Mouse (Mus musculus) lung, embryonic 16.5 days (tissue): ENCODE results near the gene Rffl. TPM values are rescaled to one million over a fixed set of nuclear protein-coding genes. Genes with fewer than 3 reads are reported as not detected.

Experiments used
- ATAC-seq: fragments of 200-750 bp; cut with Nextera tagmentation; 2 replicates; pipeline ENCODE4 v1.8.0; 2017; ENCODE audit warnings: low read depth, mild to moderate bottlenecking, moderate library complexity
- H3K27ac ChIP-seq: fragments of 300-500 bp; sonication (generic); 2 replicates; pipeline ENCODE4 v1.5.1; 2014; ENCODE audit warnings: mild to moderate bottlenecking, control low read depth, low read length
- H3K27me3 ChIP-seq: fragments of 300-500 bp; sonication (generic); 2 replicates; pipeline ENCODE4 v1.6.1; 2014; ENCODE audit warnings: low read depth, low read length, mixed read lengths; ENCODE audit not compliant: control insufficient read depth, insufficient read depth
- H3K36me3 ChIP-seq: fragments of 300-500 bp; sonication (generic); 2 replicates; pipeline ENCODE4 v1.6.1; 2014; ENCODE audit warnings: low read length; ENCODE audit not compliant: control insufficient read depth, insufficient read depth
- H3K4me1 ChIP-seq: fragments of 300-500 bp; sonication (generic); replicated peaks from 2 replicates; pipeline ENCODE4 v1.6.1; 2014; ENCODE audit warnings: low read length, mixed read lengths; ENCODE audit not compliant: control insufficient read depth, insufficient read depth
- H3K4me2 ChIP-seq: fragments of 300-500 bp; sonication (generic); 2 replicates; pipeline ENCODE4 v1.6.1; 2014; ENCODE audit warnings: low read depth, low read length, control low read depth
- H3K4me3 ChIP-seq: fragments of 300-500 bp; sonication (generic); 2 replicates; pipeline ENCODE4 v1.5.1; 2014; ENCODE audit warnings: mild to moderate bottlenecking, low read length, control low read depth
- H3K9ac ChIP-seq: fragments of 300-500 bp; sonication (generic); 2 replicates; pipeline ENCODE4 v1.6.1; 2014; ENCODE audit warnings: low read length, control low read depth
- H3K9me3 ChIP-seq: fragments of 300-500 bp; sonication (generic); 2 replicates; pipeline ENCODE4 v1.6.1; 2016; ENCODE audit warnings: low read length; ENCODE audit not compliant: control insufficient read depth
- WGBS: fragments of 180-500 bp; shearing (Covaris S2); extraction: QIAGEN DNeasy Blood & Tissue Kit; methylation state at CpG from one replicate; pipeline ENCODE4 v1.1.7; 2014; 5-methylcytosine and 5-hydroxymethylcytosine counted together
- polyA plus RNA-seq: library from polyadenylated mRNA; unstranded; fragments of >200 nt; fragmentation: Nextera tagmentation; extraction: Ambion mirVana; gene quantifications from 2 replicates; pipeline ENCODE4 v1.2.1, GENCODE M21; 2015

Rffl gene
- polyA plus RNA-seq, 1 experiment from 2014 or later: 13.4 TPM

DNA sequence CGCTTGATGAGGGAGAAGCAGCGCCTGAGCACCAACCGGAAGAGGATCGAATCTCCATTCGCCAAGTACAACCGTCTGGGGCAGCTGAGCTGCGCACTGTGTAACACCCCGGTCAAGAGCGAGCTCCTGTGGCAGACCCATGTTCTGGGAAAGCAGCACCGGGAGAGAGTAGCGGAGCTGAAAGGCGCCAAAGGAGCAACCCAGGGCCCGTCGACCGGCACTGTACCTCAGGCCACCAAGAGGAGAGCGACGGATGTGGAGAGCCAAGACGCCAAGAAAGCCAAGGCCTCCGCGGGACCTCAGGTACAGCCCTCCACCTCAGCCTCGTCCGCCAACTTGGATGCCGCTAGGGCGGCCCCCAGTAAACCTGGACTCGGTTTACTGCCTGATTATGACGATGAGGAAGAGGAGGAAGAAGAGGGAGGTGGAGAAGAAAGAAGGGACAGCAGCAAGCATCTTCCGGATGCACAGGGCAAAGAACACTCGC, 106.5 kb downstream of the Rffl start:
- H3K4me2 ChIP-seq: peak overlapping the region; percentile 84
- peak overlapping the region; percentile 93 for H3K27ac ChIP-seq
- under 1% methylated on average over 28 of the region's 28 CpGs for WGBS
- no peaks in the 10 kb centered on the region for H3K27me3 ChIP-seq
- H3K4me1 ChIP-seq: peaks cover 14% of the 10 kb centered on the region
- H3K9ac ChIP-seq: peak overlapping the region; percentile 89
- H3K4me3 ChIP-seq: peak overlapping the region; percentile 78
- H3K9me3 ChIP-seq: 0 out of 2 replicates have a peak, but pooled peaks cover 3% of the 10 kb centered on the region
- H3K36me3 ChIP-seq: peaks cover 3% of the 10 kb centered on the region; the same call in 1 of the 2 replicates
- peak; percentile 69 for ATAC-seq

DNA sequence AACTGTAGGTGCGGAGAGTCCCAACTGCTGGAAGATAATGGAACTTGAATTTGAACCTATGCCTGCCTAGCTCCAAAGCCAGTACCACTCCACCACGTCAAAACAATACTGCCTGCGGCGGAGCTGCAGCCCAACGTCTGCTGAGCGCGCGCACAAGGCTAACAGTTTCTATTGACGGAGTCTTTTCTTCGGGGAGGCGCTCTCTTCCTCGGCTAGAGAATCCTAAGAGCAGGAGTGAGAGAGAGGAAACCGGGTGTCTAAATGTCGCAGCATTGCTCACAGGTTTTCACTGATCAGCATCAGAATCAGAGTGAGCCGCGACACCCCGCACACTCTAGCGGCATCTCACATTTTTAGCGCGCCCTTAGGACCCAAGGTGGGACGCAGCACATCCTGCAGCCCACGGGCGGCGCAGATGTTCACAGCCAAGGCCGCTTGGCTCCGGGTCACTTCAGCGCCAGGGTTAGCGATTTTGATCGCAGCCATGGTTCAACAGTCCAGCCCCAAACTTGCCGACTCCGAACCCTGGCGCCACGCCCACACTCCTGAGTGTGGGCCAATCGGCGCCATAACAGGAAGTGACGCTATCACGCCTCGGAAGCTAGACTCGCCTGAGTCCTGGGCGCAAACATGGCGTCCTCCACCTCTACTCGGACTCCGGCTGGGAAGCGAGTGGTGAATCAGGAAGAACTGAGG, 107.1 kb downstream of the Rffl start, which contains the start of the genes Cct6b and Zfp830:
TSS of gene Cct6b (minus strand) at position 580 of the 696 bp plus-strand sequence.
TSS of gene Zfp830 (plus strand) at position 604 of the 696 bp plus-strand sequence.
- Histone ChIP-seq H3K27me3 (no peaks in the 10 kb centered on the region), H3K27ac (peak within 1 kb of the TSS; percentile 93), H3K36me3 (peaks cover 3% of the 10 kb centered on the region; the same call in 1 of the 2 replicates), H3K9ac (peak within 1 kb of the TSS; percentile 89), H3K9me3 (0 out of 2 replicates have a peak, but pooled peaks cover 3% of the 10 kb centered on the region), H3K4me3 (peak within 1 kb of the TSS; percentile 78), H3K4me1 (peaks cover 14% of the 10 kb centered on the region), H3K4me2 (peak within 1 kb of the TSS; percentile 86)
- ATAC-seq: peak; percentile 100
- under 1% methylated on average over 44 of the region's 44 CpGs for WGBS

DNA sequence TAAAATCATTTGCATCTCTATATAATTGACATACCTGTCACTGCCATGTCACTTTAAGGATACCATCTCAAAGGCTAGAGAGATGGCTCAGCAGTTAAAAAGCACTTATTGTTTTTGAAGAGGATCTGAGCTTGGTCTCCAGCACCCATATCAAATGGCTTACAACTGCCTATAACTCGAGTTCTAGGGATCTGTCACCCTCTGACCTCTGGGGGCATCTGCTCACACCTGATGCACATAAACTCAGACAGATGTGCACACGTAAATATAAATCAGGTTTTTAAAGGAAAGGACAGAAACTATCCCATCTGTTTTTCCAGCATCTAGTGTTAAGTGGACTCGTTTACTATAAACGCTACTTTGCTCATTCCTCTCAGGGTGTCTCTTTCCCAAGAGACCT, 107.7 kb downstream of the Rffl start:
- WGBS: 8% methylated on average over 4 of the region's 4 CpGs
- ATAC-seq: no peak

DNA sequence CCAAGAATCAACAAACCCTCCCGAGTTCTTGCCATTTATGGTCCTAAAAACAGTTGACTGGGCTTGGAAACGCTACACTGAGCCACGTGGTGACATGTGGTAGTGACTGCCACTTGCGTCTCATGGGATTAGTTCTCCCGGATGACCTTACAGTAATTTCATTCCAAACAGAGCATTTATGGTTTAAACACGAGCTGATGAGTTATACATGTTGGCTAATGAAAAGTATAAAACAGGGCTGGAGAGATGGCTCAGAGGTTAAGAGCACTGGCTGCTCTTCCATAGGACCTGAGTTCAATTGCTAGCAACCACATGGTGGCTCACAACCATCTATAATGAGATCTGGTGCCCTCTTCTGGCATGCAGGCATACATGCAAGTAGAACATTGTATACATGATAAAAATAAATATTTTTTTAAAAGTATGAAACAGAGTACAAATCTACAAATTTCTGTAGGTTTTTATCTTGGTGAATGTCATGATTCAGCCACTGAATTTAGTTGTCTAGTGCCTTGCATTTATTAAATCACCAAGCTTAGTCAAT, 108.7 kb downstream of the Rffl start:
- H3K4me3 ChIP-seq: no peak overlapping the region
- H3K9ac ChIP-seq: no peak overlapping the region
- no peak overlapping the region for H3K27ac ChIP-seq
- no peak for ATAC-seq
- WGBS: 85% methylated on average over 6 of the region's 6 CpGs
- H3K9me3 ChIP-seq: 0 out of 2 replicates have a peak, but pooled peaks cover 3% of the 10 kb centered on the region
- H3K27me3 ChIP-seq: no peaks in the 10 kb centered on the region
- no peaks in the 10 kb centered on the region for H3K36me3 ChIP-seq
- H3K4me2 ChIP-seq: no peak overlapping the region
- peaks cover 14% of the 10 kb centered on the region for H3K4me1 ChIP-seq

More for the DNA sequence above, 107.7 kb downstream of the Rffl start:
- H3K27me3 ChIP-seq: no peaks in the 10 kb centered on the region
- peak overlapping the region; percentile 93 for H3K27ac ChIP-seq
- H3K4me2 ChIP-seq: peak overlapping the region; percentile 86
- peak overlapping the region; percentile 78 for H3K4me3 ChIP-seq
- H3K9ac ChIP-seq: peak overlapping the region; percentile 79
- peaks cover under 1% of the 10 kb centered on the region; the same call in 1 of the 2 replicates for H3K36me3 ChIP-seq
- 0 out of 2 replicates have a peak, but pooled peaks cover 3% of the 10 kb centered on the region for H3K9me3 ChIP-seq
- peaks cover 14% of the 10 kb centered on the region for H3K4me1 ChIP-seq

GRCm38 (mm10) chr11:82755919-82756318, 115.1 kb downstream of the Rffl start:
- Histone ChIP-seq H3K9me3 (no peaks in the 10 kb centered on the region), H3K27ac (no peak overlapping the region), H3K4me2 (no peak overlapping the region), H3K36me3 (no peaks in the 10 kb centered on the region), H3K27me3 (no peaks in the 10 kb centered on the region), H3K4me1 (no peaks in the 10 kb centered on the region), H3K4me3 (no peak overlapping the region), H3K9ac (no peak overlapping the region)
- no peak for ATAC-seq
- 84% methylated on average over 1 of the region's 1 CpGs for WGBS

Other genes with a start within 250 kb of the Rffl start
- 0.30 and 0.44 TPM in 2 replicates for gene Cct6b, start 106.9 kb downstream of the Rffl start, polyA plus RNA-seq
- gene Zfp830, start 106.9 kb downstream of the Rffl start, polyA plus RNA-seq: 37.9 and 39.6 TPM in 2 replicates
- gene Lig3, start 90.1 kb downstream of the Rffl start, polyA plus RNA-seq: 23.8 and 29.5 TPM in 2 replicates
- 13.2 and 14.0 TPM in 2 replicates for gene Rad51d, start 19.4 kb upstream of the Rffl start, polyA plus RNA-seq
- 0.09 and 0.20 TPM in 2 replicates for gene Fndc8, start 20.9 kb upstream of the Rffl start, polyA plus RNA-seq
- 23.6 and 30.5 TPM in 2 replicates for gene Nle1, start 37.2 kb upstream of the Rffl start, polyA plus RNA-seq
- gene Unc45b, start 39.3 kb upstream of the Rffl start, polyA plus RNA-seq: 14.5 and 16.2 TPM in 2 replicates
- 4.1 and 4.5 TPM in 2 replicates for gene Slfn5, start 80.1 kb upstream of the Rffl start, polyA plus RNA-seq
- 29.3 and 33.9 TPM in 2 replicates for gene Slfn9, start 120.6 kb upstream of the Rffl start, polyA plus RNA-seq
- gene Slfn8, start 149.6 kb upstream of the Rffl start, polyA plus RNA-seq: 0.49 and 0.89 TPM in 2 replicates
- 7.5 and 8.2 TPM in 2 replicates for gene Slfn2, start 193.9 kb upstream of the Rffl start, polyA plus RNA-seq
- 0.75 and 0.84 TPM in 2 replicates for gene Slfn1, start 245.6 kb upstream of the Rffl start, polyA plus RNA-seq